Mouse (Mus musculus) hindbrain, embryonic 13.5 days (tissue): ENCODE measurements at regions not wholly inside any gene's neighbourhood (a gene's known extent, or its start where the extent isn't known, plus 50 kb on each side); places are given as distances from the start of the nearest gene placed in this dataset.

Experiments
- ATAC-seq: fragments of 200-750 bp; cut with Nextera tagmentation; 2 replicates; pipeline ENCODE4 v1.8.0; 2017; ENCODE audit warnings: moderate TSS enrichment; ENCODE audit not compliant: low FRiP score
- H3K27ac ChIP-seq: fragments of 300-500 bp; sonication (generic); 2 replicates; pipeline ENCODE4 v1.5.1; 2015; ENCODE audit warnings: inconsistent platforms, mild to moderate bottlenecking, moderate library complexity
- H3K27me3 ChIP-seq: fragments of 300-500 bp; sonication (generic); 2 replicates; pipeline ENCODE4 v1.6.1; 2015; ENCODE audit warnings: mild to moderate bottlenecking, inconsistent platforms
- H3K36me3 ChIP-seq: fragments of 300-500 bp; sonication (generic); 2 replicates; pipeline ENCODE4 v1.6.1; 2015; ENCODE audit warnings: mild to moderate bottlenecking, inconsistent platforms
- H3K4me1 ChIP-seq: fragments of 300-500 bp; sonication (generic); replicated peaks from 2 replicates; pipeline ENCODE4 v1.6.1; 2015; ENCODE audit warnings: inconsistent platforms
- H3K4me2 ChIP-seq: fragments of 300-500 bp; sonication (generic); 2 replicates; pipeline ENCODE4 v1.6.1; 2015; ENCODE audit warnings: inconsistent platforms, mild to moderate bottlenecking, moderate library complexity
- H3K4me3 ChIP-seq: fragments of 300-500 bp; sonication (generic); 2 replicates; pipeline ENCODE4 v1.5.1; 2015; ENCODE audit warnings: mild to moderate bottlenecking, inconsistent platforms
- H3K9ac ChIP-seq: fragments of 300-500 bp; sonication (generic); 2 replicates; pipeline ENCODE4 v1.6.1; 2015; ENCODE audit warnings: mild to moderate bottlenecking, inconsistent platforms
- H3K9me3 ChIP-seq: fragments of 300-500 bp; sonication (generic); 2 replicates; pipeline ENCODE4 v1.6.1; 2016; ENCODE audit warnings: inconsistent platforms
- WGBS: fragments of 180-500 bp; shearing (Covaris S2); methylation state at CpG from one replicate; pipeline ENCODE4 v1.1.7; 2015; 5-methylcytosine and 5-hydroxymethylcytosine counted together

DNA sequence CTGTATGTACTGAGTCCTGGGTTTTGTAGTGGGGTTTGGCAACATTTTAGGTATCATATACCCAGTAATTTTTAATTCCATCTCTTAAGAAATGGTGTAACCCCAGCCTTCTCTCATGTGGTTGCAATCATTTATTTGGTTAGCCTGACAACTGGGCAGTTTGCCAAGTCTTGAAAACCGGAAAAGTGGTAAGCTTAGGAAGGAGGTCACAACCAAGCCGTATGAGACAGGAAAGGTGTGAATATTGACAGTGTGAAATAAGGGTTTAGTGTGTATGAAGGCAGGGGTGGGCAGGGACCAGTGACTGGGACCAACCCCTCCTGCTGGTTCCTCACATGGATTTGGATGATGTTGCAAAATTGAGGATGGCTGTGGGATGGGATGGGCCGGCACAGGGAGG lies 221.5 kb upstream of the Pkn2 start:
- 17% methylated on average over 3 of the region's 3 CpGs for WGBS
- Histone ChIP-seq H3K27me3 (no peaks in the 10 kb centered on the region), H3K9me3 (no peaks in the 10 kb centered on the region), H3K36me3 (no peaks in the 10 kb centered on the region), H3K4me3 (no peak overlapping the region), H3K4me2 (no peak overlapping the region), H3K27ac (peak overlapping the region; percentile 27; the same call in 1 of the 2 replicates), H3K4me1 (peaks cover 38% of the 10 kb centered on the region), H3K9ac (no peak overlapping the region)
- no peak for ATAC-seq

DNA sequence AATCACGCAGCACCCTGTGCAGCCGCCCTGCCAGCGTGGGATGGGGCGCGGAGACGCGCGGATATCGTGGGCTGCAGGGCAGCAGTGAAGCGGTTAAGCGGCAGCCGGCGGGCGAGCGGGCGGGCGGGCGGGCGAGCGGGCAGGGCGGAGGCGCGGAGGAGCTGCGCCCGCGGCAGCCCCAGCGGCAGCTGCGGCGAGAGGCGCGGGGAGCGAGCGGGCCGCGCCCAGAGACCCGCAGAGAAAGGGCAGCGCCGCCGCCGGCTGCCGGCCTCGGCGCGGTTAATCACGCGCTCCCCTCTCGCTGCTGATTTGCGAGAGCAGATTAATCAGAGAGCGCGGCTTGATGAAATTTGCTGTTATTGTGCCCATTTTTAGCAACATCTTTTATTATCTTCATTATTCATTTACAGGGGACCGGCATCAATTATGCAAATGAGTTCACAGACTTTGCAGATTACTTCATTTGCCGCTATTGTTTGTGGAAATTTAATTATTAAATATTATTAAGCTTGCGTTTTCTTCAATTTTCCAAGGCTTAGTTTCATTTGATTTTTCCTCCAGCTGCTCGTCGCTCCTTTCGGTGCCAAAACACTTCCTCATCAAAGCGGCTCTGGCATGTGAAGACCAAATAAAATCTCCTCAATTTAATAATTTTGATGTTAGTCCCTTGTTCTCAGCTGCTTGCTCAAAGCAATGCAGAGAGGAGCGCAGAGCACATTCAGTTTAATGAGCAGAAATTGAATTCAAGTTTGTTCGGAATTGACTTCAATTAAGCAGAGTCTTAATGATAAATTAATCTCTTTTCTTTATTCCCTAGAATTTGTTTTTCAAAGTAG lies 219.2 kb upstream of the Pkn2 start:
- H3K4me1 ChIP-seq: peaks cover 25% of the 10 kb centered on the region
- H3K9me3 ChIP-seq: no peaks in the 10 kb centered on the region
- WGBS: 2% methylated on average over 49 of the region's 59 CpGs
- no peaks in the 10 kb centered on the region for H3K36me3 ChIP-seq
- ATAC-seq: peak; percentile 82
- peak overlapping the region; percentile 59 for H3K4me2 ChIP-seq
- H3K9ac ChIP-seq: peak overlapping the region; percentile 74
- no peaks in the 10 kb centered on the region for H3K27me3 ChIP-seq
- H3K27ac ChIP-seq: peak overlapping the region; percentile 92
- peak overlapping the region; percentile 44 for H3K4me3 ChIP-seq

DNA sequence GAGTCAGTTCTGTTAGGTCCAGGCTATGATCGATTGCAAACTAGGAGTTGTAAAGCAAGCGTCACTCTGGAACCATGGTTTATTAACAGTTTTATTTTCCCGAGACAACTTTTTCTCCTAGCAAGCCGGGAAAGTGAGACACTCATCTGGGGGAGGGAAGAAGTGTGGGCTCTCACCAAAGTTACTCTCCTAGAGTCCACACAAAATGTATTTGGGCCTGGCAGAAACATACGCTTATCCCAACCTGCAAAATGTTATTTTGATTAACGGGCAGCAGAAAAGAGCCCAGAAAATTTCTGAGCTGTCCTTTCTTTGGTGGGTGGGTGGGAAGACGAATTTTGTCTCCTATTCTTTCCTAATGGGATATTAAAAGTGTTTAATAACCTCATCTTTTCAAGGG lies 218.4 kb upstream of the Pkn2 start:
- Histone ChIP-seq H3K4me2 (peak overlapping the region; percentile 59), H3K27me3 (no peaks in the 10 kb centered on the region), H3K4me3 (peak overlapping the region; percentile 44), H3K36me3 (no peaks in the 10 kb centered on the region), H3K9me3 (no peaks in the 10 kb centered on the region), H3K4me1 (peaks cover 25% of the 10 kb centered on the region), H3K9ac (peak overlapping the region; percentile 74; the same call in 1 of the 2 replicates), H3K27ac (peak overlapping the region; percentile 92)
- 62% methylated on average over 7 of the region's 7 CpGs for WGBS
- ATAC-seq: no peak

DNA sequence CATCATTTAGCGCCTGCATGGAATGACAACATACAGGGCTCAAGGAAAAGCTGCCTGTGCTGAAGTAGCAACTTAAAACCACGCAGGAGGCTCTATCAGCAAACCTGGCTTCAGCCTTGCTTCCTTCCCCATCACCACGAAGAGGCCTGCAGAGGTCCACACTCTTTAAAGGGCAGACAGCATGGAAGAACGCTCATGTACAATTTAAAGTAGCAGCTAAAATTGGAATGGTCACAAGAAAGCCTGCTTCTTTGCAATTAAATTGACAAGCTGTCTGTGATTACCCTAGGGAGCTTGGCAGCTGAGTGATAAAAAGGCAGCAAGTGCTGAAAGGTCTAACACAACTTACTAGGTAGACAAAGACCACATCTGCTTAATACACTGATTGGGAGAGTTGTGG lies 210.4 kb upstream of the Pkn2 start:
- H3K9me3 ChIP-seq: no peaks in the 10 kb centered on the region
- H3K9ac ChIP-seq: no peak overlapping the region
- no peak for ATAC-seq
- H3K4me2 ChIP-seq: no peak overlapping the region
- H3K4me1 ChIP-seq: peaks cover 11% of the 10 kb centered on the region
- no peaks in the 10 kb centered on the region for H3K36me3 ChIP-seq
- 0 out of 2 replicates have a peak overlapping the region, but pooled peaks have one; percentile 1 for H3K27ac ChIP-seq
- H3K27me3 ChIP-seq: no peaks in the 10 kb centered on the region
- H3K4me3 ChIP-seq: no peak overlapping the region
- WGBS: 47% methylated on average over 4 of the region's 4 CpGs

DNA sequence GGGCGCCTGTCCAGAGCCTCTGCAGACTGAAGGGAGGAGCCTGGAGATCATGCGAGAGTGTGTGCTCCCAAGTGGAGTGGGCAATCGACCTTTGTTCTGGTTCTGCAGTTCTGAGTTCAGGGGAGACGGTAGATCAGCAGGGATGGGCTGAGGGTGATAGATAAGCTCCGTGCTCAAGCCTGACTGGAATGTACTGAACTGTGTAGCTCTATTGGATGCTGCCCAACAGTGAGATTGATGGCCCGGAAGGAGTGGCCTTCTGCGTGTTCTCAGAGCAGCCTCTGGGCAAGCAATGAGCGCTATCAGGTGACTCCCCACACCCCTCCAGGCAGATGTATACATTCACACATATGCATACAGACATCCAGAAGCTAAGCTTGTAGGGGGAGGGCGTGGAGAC lies 209.1 kb upstream of the Pkn2 start:
- Histone ChIP-seq H3K4me1 (peaks cover 11% of the 10 kb centered on the region), H3K9me3 (no peaks in the 10 kb centered on the region), H3K4me2 (no peak overlapping the region), H3K27ac (no peak overlapping the region), H3K4me3 (no peak overlapping the region), H3K27me3 (no peaks in the 10 kb centered on the region), H3K9ac (no peak overlapping the region), H3K36me3 (no peaks in the 10 kb centered on the region)
- 57% methylated on average over 9 of the region's 9 CpGs for WGBS
- peak; percentile 54; the same call in 1 of the 2 replicates for ATAC-seq

DNA sequence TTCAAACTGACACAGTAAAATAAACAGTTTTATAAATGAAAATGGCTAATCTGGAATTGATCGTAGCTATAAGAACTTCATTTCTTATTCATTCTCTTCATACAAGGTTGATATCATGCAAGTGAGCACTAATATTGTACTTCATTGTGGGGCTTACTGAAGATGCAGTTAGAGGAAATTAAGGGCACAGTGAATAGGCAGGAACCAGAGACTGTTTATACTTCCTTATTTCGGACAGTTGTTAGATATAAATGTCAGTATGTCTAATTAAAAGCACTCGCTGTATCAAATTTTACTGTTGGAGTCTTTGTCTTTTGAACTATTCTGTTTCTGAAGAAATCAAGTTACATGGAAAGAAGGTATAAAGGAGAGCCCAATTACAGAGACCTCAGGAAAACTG lies 208.5 kb upstream of the Pkn2 start:
- 90% methylated on average over 3 of the region's 3 CpGs for WGBS
- Histone ChIP-seq H3K27ac (no peak overlapping the region), H3K4me2 (no peak overlapping the region), H3K4me1 (peaks cover 11% of the 10 kb centered on the region), H3K4me3 (no peak overlapping the region), H3K27me3 (no peaks in the 10 kb centered on the region), H3K9me3 (no peaks in the 10 kb centered on the region), H3K36me3 (no peaks in the 10 kb centered on the region), H3K9ac (no peak overlapping the region)
- no peak for ATAC-seq

DNA sequence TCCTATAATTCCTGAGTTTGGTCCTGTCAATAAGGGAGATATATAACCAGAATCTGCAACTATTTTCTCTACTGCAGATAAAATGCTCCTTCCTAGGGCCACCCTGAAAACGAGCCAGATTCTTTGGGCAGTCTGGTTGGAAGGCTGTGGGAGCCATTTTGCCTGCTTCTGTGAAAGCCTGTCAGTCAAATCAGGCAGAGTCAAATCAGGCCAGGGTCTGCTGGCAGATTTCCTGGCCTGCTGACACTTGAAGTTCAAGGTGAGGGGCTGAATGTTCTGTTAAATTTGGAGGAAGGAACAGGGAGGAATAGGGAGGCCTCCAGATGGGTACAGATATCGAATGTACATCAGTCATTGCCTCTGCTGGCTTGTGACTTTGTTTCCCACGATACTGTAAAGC lies 206.0 kb upstream of the Pkn2 start:
- Histone ChIP-seq H3K9ac (no peak overlapping the region), H3K27me3 (no peaks in the 10 kb centered on the region), H3K27ac (no peak overlapping the region), H3K9me3 (no peaks in the 10 kb centered on the region), H3K36me3 (no peaks in the 10 kb centered on the region), H3K4me3 (no peak overlapping the region), H3K4me2 (no peak overlapping the region), H3K4me1 (peaks cover 11% of the 10 kb centered on the region)
- ATAC-seq: no peak
- WGBS: 70% methylated on average over 3 of the region's 3 CpGs

DNA sequence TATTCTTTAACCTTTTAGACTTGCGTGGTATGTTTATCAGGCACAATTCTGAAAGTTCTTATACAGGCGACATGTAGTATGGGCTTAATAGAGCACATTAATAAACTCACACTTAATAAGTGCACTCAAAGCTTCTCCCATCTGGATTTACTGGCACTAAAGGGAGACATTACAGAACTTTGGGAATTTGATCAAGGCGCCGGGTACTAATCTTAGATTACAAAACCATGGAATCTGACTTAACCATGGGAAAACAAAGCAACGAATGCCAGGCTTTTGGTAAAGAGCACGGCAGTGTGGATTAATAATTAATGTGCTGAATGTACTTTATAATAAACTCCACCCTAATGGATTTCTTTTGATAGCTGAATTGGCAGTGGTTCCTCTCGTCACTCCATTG lies 196.5 kb upstream of the Pkn2 start:
- Histone ChIP-seq H3K36me3 (no peaks in the 10 kb centered on the region), H3K27ac (no peak overlapping the region), H3K27me3 (no peaks in the 10 kb centered on the region), H3K4me2 (no peak overlapping the region), H3K9me3 (no peaks in the 10 kb centered on the region), H3K9ac (no peak overlapping the region), H3K4me1 (no peaks in the 10 kb centered on the region), H3K4me3 (no peak overlapping the region)
- whole genome bisulfite sequencing: 87% methylated on average over 7 of the region's 7 CpGs
- ATAC-seq: no peak

DNA sequence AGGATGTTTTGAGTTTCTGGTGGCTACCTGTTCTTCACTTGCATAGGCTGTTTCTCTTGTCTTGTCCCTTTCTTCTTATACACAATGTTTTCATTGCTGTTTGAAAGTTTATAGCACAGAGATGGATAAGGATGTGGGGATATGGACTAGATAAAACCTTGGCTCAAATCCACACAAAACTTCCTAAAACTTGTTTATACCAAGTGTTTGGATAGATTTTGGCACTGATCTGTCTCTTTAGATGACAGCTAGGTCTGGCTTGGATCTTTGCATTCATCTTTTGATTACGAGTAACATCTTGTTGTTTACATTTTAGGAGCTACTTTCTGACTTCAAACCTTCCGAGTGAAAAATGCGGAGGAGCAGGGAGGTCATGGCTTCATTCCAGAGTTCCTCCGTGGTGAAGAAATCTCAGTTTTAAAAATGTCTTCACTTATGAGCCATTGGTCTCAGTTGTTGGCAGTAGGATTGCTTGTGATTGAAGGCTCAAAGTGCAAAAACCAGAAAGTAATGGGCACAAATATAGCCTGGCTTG lies 190.1 kb upstream of the Pkn2 start:
- Histone ChIP-seq H3K27me3 (no peaks in the 10 kb centered on the region), H3K36me3 (no peaks in the 10 kb centered on the region), H3K9me3 (no peaks in the 10 kb centered on the region), H3K4me1 (no peaks in the 10 kb centered on the region), H3K4me2 (no peak overlapping the region), H3K27ac (no peak overlapping the region), H3K4me3 (no peak overlapping the region), H3K9ac (no peak overlapping the region)
- ATAC-seq: no peak
- WGBS: 83% methylated on average over 4 of the region's 4 CpGs

DNA sequence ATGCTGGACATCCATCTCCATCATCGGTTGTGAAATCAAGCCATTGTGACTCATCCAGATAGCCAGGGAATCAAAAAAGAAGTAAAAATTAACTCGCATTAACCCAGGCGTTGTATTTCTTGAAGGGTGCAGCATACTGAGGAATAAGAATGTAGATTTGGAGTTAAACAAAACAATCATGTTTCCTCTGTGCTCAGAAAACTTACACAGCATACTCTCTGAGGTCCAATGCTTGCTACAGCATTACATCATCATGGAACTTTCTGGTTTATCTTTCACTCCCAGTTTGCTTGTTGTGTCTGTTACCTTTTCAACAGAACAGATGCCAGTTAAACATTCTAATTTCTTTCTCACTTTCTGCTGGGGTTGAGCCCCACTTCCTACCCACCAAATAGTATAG lies 173.1 kb upstream of the Pkn2 start:
- Histone ChIP-seq H3K4me2 (no peak overlapping the region), H3K4me1 (no peaks in the 10 kb centered on the region), H3K9me3 (no peaks in the 10 kb centered on the region), H3K4me3 (no peak overlapping the region), H3K9ac (no peak overlapping the region), H3K27ac (no peak overlapping the region), H3K36me3 (no peaks in the 10 kb centered on the region), H3K27me3 (no peaks in the 10 kb centered on the region)
- 94% methylated on average over 3 of the region's 3 CpGs for WGBS
- ATAC-seq: no peak

DNA sequence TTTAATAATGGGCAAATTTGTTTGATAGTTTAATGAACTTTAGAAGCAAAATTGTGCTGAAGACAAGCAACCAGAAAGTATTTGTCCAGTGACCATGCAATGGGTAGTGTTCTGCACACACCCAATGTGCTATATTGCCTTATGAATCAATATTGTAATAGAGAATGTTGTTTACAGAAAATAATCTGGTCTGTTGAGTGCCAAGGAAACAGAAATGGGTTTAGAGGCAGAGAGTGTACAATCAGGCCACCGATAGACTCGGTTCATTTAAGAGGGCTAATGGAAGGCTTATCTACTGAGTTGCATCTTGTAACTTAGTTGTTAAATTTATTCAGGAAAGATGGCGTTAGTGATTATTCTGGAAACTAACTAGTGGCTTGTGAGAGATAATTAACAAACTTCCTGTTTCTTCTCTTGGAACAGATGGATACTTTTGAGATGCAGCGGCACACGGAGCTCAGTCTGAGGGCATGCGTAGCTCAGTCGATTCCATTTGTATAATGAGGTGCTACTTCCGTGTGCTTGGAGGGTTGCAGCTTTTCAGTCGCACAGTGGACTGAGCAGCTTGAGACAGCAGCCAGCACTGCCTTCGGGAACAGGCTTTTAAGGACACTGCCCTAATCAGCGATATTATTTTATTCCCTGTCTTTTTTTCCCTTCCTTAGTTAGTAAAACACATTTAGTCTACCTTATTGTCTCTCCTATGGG lies 171.6 kb upstream of the Pkn2 start:
- no peak overlapping the region for H3K9ac ChIP-seq
- H3K4me1 ChIP-seq: no peaks in the 10 kb centered on the region
- no peak overlapping the region for H3K4me3 ChIP-seq
- no peaks in the 10 kb centered on the region for H3K27me3 ChIP-seq
- H3K9me3 ChIP-seq: no peaks in the 10 kb centered on the region
- ATAC-seq: no peak
- H3K36me3 ChIP-seq: no peaks in the 10 kb centered on the region
- 77% methylated on average over 11 of the region's 11 CpGs for WGBS
- H3K4me2 ChIP-seq: no peak overlapping the region
- H3K27ac ChIP-seq: no peak overlapping the region

DNA sequence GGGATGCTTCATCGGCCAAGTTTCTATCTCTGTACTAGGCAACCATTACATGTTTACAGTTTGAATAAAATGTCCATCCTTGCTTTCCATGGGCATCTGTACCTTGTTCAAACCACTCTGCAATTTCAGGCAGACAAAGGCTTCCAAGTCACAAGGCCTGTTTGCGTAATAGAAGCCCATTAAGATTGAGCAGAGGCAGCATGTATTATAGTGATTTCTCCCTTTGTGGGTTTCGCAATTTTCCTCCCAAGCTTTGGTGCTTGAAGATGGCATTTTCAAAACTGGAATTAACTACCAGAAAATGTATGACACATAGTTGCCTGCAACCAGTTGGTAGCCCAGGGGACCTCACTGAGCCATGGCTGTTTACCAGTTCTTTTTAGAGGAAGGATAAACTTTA lies 158.9 kb upstream of the Pkn2 start:
- no peak for ATAC-seq
- Histone ChIP-seq H3K27me3 (no peaks in the 10 kb centered on the region), H3K9ac (no peak overlapping the region), H3K4me1 (no peaks in the 10 kb centered on the region), H3K4me3 (no peak overlapping the region), H3K4me2 (no peak overlapping the region), H3K9me3 (no peaks in the 10 kb centered on the region), H3K27ac (no peak overlapping the region), H3K36me3 (no peaks in the 10 kb centered on the region)
- 88% methylated on average over 3 of the region's 3 CpGs for WGBS
